Mouse (Mus musculus): ENCODE results near the gene Plb1.

Gene Plb1

DNA sequence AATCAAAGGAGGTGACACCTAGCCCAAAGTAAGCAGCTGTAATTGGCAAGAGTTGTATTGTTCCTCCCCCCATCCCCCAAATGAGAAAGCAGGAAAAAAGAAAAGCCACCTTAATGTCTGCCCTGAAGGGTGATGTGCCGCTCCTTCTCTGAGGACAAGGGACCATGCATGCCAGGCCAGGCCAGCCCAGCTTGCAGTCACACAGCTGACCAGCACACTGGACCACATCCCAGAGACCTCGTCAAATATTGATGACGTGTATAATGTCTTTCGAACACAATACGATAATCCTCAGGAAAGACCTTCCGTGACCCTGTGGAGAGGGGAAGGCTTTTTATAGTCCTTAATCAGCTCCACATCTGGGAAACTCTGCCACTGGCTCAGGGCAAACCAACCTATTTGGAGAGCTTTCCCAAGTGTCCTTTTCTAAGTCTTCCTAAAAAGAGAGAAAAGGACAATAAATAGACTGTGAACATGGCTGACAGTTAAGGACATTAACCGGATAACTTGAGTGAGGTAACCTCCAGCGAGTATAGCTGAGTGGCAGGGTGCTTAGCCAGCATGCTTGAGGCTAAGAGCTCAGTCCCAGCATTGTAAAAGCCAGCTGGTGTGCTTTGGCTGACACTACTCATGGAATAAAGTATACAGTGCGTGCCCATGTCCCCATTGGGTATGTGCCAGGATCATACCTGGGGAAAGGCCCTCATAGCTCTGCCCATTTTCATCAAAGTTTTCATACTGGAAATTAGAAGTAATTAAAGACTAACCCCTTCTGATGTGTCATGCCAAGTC, 162.8 kb downstream of the Plb1 start:
- DNase-seq: no peak

DNA sequence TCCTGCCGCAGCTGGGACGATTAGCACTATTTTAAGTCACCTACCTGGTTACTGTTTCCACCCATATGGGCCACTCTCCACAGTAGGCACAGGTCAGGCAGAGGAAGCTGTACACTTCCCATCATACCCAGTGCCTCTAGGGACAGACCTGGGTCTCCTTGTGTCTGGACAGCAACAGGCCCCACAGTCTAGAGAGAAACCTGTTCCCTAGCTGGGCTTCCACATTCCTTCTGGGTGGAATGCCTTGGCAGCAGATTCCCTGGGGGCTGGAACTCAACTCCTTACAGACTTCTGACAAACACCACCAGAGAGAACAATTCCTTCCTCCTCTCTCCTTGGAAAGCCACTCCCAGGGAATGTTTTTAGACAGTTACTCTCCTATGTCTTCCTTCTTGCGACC, 165.2 kb downstream of the Plb1 start:
- DNase-seq: no peak

DNA sequence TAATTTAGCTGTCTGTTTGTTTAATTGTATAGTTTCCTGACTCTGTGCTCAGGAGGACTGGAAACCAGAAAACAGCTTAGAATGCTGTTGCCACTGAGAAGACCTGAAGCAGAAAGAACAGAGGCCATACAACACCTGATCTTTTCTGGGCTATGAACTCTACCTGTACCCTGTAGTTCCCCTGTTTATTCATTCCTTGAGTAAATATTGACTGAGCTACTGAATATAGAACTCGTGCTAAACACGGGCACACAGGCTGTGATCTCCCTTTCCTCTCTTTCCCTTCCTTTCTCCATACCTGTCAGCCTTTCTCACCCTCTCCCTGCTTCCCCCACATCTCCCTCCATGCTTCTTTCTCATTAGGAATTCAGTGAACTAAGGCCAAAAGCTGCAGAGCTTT, 168.4 kb downstream of the Plb1 start:
- DNase-seq: no peak

DNA sequence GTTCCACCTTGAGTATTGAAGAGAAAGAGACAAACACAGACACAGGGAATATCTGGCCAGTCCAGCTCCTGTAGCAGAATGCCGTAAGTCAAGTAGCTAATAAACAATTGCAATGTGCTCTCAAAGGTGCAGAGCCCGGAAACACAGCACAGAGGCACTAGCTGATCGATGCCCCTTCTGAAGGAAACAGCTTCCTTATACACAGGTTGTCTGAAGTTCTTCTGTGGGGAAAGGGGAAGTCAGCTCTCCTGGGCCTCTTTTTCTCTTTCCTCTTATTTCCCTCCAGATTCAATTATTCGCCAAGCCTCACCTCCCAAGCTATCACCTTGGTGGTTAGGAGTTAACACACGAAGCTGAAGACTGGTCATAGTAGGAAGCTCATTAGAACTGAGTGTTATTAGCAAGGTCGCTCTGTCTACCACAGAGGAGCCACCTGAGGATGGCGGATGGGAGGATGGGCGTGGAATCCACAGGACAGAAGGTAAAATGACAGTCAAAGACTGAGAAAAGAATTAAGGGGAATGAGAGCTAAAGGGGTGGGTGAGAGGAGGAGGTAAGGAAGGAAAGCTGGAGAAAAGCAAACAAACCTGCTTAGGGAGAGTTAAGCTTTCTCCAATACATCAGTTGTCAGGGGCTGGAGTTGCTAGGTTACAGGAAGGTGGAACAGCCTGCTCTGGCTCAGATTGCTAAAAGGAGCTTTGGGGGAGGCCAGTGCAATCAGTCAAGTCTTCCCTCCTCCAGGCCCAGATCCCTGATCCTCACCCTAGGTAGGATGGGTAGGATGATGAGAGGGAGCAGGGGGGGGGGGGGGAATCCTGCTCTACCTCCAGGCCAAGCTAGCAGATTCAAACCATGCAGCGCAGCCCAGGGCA, 170.8 kb downstream of the Plb1 start:
- no peak for DNase-seq

GRCm38 (mm10) chr5:32405199-32405855, 172.8 kb downstream of the Plb1 start:
- no peak for DNase-seq

DNA sequence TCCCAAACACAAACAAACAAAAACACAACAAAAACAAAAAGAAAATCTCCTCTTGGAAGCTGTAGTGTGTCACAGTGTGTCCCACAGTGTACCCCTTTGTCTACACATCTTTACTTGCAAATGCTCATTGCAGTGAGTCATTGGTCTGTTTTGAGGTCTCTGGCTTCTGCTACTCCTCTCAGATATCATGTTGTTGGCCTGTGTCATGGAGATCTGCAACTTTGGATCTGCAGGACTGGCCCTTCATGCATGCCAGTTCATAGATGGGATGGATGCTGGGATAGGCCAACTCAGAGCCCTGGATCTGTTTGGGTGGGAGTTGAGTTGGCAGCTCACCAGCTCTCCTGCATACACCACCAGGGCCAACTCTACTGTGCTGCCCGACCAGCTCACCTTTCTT, 176.3 kb downstream of the Plb1 start:
- DNase-seq: no peak

DNA sequence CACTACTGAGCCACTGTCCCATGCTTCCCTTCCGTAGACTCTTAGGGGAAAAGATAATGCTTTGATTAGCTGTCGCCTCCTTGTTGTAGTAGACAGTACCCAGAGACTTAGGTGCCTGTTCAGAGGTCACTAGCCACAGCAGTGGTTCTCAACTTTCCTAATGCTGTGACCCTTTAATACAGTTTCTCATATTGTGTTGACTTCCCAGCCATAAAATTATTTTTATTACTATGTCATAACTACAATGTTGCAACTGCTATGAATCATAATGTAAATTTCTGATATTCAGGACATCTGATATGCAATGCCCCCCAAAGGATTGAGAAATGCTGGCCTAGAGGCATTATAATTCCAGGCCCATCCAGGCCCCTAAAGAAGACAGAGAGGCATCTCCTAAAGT, 177.2 kb downstream of the Plb1 start:
- no peak for DNase-seq

- no peak for DNase-seq
These were observed 178.6 kb downstream of the Plb1 start for GRCm38 (mm10) chr5:32410954-32411688.

DNA sequence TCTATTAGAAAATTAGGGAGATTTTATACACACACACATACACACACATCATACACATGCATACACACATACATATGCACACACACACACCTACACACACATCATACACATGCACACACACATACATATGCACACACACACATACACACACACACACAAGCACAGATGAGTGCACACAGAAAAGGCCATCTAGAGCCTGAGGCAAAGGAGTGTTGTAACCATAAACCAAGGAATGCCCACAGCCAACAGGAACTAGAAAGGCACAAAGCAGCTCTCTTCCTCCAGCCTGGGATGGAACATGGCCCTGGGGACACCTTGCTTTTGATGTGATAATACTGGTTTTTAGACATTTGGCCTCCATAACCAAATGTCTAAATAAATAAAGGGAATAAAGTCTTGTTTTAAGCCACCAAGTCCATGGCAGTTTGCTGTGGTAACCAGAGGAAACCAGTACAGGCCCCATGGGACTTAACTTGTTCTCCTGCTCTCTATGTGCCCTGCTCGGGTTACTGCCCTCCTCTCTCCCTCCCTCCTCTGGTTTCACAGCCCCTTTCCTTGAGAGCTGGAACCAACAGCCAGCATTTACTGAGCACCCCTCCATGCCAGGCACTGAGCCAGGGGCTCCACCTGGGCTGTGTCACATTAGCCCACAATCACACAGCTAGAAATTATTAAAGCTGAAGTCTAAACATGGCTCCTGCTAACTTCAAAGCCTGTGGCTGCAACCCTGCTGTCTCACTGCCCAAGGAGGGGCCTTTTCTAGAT, 179.9 kb downstream of the Plb1 start:
- peak; percentile 37 for DNase-seq

GRCm38 (mm10) chr5:32413083-32413482, 180.6 kb downstream of the Plb1 start:
- DNase-seq: peak; percentile 24

DNA sequence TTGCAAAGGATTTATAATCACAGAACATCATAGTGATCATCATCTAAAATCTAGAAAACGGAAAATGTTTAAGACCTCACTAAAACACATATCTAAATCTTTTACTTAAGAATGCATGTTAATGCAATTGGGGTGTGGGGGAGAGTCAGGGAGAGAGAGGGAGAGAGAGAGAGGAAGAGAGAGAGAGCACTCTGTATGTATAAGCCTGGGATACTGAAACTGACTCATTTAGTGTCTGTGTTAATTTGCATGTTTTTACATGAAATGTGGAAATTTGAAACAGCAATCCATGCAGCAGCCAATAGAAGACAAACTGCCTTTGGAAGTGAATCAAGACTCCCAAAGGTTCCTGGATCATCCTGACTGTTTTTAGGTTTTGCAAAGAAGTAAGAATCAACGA, 181.1 kb downstream of the Plb1 start:
- no peak for DNase-seq

DNA sequence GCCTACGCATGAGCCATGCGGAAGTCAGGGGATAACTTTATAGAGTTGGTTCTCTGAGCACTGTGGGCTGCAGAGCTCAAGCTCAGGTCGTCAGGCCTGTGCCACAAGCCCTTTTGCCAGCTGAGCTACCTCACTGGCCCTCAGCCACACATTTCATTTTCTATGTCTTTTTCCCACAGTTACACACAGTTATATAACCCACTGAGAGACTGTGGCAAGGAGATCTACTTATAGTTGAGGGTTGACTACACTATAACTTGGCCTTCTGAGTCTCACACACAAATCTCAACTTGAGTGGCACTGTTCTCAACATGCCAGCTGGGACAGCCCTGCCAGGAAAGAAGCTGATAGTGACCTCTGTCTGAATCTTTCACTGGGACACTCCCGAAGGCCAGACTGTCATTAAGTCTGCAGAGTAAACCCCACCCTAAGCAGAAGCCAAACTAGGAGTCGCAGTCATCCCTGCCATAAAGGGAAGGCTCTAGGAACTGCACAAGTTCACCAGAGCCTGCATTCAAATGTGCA, 182.0 kb downstream of the Plb1 start:
- no peak for DNase-seq

GRCm38 (mm10) chr5:32415554-32415953, 183.0 kb downstream of the Plb1 start:
- DNase-seq: no peak

All from kidney, adult 11 months (tissue).